Mouse (Mus musculus): ENCODE measurements at regions not wholly inside any gene's neighbourhood (a gene's known extent, or its start where the extent isn't known, plus 50 kb on each side); places are given as distances from the start of the nearest gene placed in this dataset.

- TF ChIP-seq TCF12 (IDR thresholded peaks at IDR 0.05; ENCODE audit: insufficient read depth, poor library complexity, severe bottlenecking) (no peak), POLR2A (IDR thresholded peaks at IDR 0.05; ENCODE audit: insufficient read length, low read depth) (no peak), USF1 (IDR thresholded peaks at IDR 0.05; ENCODE audit: low read depth) (no peak), POLR2AphosphoS2 (IDR thresholded peaks at IDR 0.05; ENCODE audit: insufficient read length, low read depth) (no peak), MYOG (IDR thresholded peaks at IDR 0.05; ENCODE audit: control insufficient read depth in 1 of 3, insufficient read depth in 1 of 3, insufficient read length in 2 of 3, low read depth in 2 of 3) (no peak), TCF3 (IDR thresholded peaks at IDR 0.05; ENCODE audit: insufficient read length, low read depth) (no peak), SRF (IDR thresholded peaks at IDR 0.05; ENCODE audit: control insufficient read depth, insufficient read length, low read depth) (no peak), REST (IDR thresholded peaks at IDR 0.05; ENCODE audit: insufficient read depth, insufficient read length) (no peak)
These were observed 126.8 kb upstream of the Tbx3 start for GRCm38 (mm10) chr5:119543716-119544115.
